Mouse (Mus musculus) small intestine, adult 2 months (tissue): ENCODE measurements around the gene Focad.

ENCODE experiments used
- CTCF ChIP-seq: fragments of 200-500 bp; IDR thresholded peaks from 2 replicates; pipeline ENCODE4 v1.5.1; 2012; ENCODE audit warnings: low read depth, mild to moderate bottlenecking, control low read depth, inconsistent platforms, low read length, moderate library complexity, mixed read lengths; ENCODE audit not compliant: insufficient replicate concordance, insufficient read length; ENCODE audit errors: extremely low read depth
- POLR2A ChIP-seq: fragments of 200-500 bp; IDR thresholded peaks from 2 replicates; pipeline ENCODE4 v1.6.1; 2012; ENCODE audit warnings: low read depth, mild to moderate bottlenecking, control low read depth, inconsistent platforms, low read length, moderate library complexity

- TF ChIP-seq CTCF: no peak
- no peak for TF ChIP-seq POLR2A
Observed at GRCm38 (mm10) chr4:88108585-88108984, 14.2 kb downstream of the Focad start.
